Mouse (Mus musculus) adrenal gland, postnatal 4 days (tissue): ENCODE data around the gene Prss28. TPM values are rescaled to one million over a fixed set of nuclear protein-coding genes. Genes with fewer than 3 reads are reported as not detected.

Experiments used
- DNase-seq, 2 experiments: peaks; one replicate each; pipeline ENCODE4 v3.0.0; 2021 to 2022; ENCODE audit warnings: low spot score in 2 of 2, mixed read lengths in 2 of 2
- total RNA-seq, 2 experiments: library from RNA; stranded (reverse); gene quantifications; 2 replicates each; pipeline ENCODE4 v1.2.3; 2021

The Prss28 gene
- total RNA-seq, 2 experiments from 2014 or later = not detected

DNA sequence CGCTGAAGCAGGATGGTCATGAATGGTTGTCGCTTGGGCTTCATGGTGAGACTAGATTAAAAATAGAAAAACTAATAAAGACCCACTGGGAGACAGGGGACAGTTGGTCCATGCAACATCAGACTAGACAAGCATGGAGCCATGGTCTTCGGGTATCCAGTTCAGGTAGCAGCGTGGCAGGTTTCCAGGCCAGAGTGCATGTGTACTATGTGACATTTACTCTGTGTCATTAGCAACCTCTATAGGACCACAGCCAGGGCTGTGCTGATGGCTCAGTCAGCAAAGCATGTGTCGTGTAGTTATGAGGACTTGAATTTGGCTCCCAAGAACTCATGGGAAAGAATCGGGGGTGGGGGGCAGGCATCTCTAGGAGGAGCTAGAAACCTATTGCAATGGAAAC, 31.6 kb downstream of the Prss28 start:
- no peak for DNase-seq

GRCm38 (mm10) chr17:25341490-25341889, 33.0 kb downstream of the Prss28 start:
- no peak for DNase-seq

DNA sequence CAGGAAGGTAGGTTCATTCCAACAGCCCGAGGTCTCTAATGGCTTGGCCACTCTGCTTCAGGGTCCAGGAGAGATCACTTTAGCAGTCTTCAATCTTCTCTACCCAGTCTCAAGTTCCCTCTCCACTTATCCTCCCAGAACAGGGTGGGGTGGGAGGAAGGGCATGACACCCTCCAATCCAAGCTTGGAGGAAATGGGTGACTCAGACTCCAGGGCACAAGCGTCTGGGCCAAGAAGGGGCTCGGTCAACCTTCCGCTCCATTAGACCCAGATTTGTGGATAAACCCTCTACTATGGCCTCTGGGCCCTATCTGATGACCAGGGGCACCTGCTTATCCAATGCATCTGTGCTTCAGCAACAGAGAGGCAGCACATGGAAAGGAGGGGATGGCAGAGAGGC, 37.0 kb downstream of the Prss28 start, which contains the start of gene Tpsab1:
Gene Tpsab1 (minus strand): TSS at position 101 of the 400 bp plus-strand sequence.
- DNase-seq = no peak

DNA sequence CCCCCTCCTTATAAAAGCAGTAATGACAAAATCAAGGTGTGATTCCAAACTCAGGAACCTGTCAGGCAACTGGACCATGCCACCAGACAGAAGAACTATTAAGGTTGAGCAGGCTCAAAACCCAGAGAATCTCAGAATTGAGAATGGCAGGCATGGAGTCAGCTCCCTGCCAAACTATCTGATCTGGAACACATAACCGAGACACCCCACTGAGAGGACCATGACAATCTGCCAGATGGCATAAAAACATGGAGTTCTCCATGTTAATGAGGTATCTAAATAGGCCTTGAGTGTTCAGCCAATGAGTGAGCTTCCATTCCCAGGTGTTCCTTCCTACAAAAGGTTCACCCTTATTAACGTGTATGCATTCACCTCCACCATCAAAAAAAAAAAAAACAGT, 52.8 kb downstream of the Prss28 start:
- DNase-seq = no peak

Other genes starting within 250 kb of the Prss28 start
- gene Tmem204, start 225.1 kb upstream of the Prss28 start, total RNA-seq = 10 to 100 TPM; 25.5 to 26.4 TPM
- gene Telo2, start 192.7 kb upstream of the Prss28 start, total RNA-seq = 10 to 100 TPM; 30.3 to 35.1 TPM
- gene Ptx4, start 187.9 kb upstream of the Prss28 start, total RNA-seq = under 1 TPM; 0.36 to 0.76 TPM
- 10 to 100 TPM; 34.6 to 38.6 TPM for gene Clcn7, start 175.3 kb upstream of the Prss28 start, total RNA-seq
- gene Ccdc154, start 146.2 kb upstream of the Prss28 start, total RNA-seq = under 1 TPM; 0.20 to 0.25 TPM
- gene Gm38655, start 133.2 kb upstream of the Prss28 start, total RNA-seq = under 1 TPM; 0.45 to 0.48 TPM
- 10 to 100 TPM; 17.7 to 18.3 TPM for gene BC003965, start 124.1 kb upstream of the Prss28 start, total RNA-seq
- gene Unkl, start 120.2 kb upstream of the Prss28 start, total RNA-seq = 10 to 100 TPM; 20.8 to 21.6 TPM
- gene Gnptg, start 68.5 kb upstream of the Prss28 start, total RNA-seq = 10 to 100 TPM; 39.0 to 40.6 TPM
- gene Tsr3, start 68.5 kb upstream of the Prss28 start, total RNA-seq = 10 to 100 TPM; 35.6 to 36.5 TPM
- gene Baiap3, start 52.3 kb upstream of the Prss28 start, total RNA-seq = 10 to 100 TPM; 24.4 to 30.7 TPM
- 100 to 1,000 TPM; 371 to 391 TPM for gene Ube2i, start 34.0 kb upstream of the Prss28 start, total RNA-seq
- 1 to 10 TPM; 2.4 to 4.6 TPM for gene Prss34, start 10.3 kb upstream of the Prss28 start, total RNA-seq
- not detected for gene Prss29, start 10.0 kb downstream of the Prss28 start, total RNA-seq
- gene Tpsab1, start 36.9 kb downstream of the Prss28 start, total RNA-seq = 1 to 10 TPM; 3.3 to 6.7 TPM
- gene Tpsb2, start 57.7 kb downstream of the Prss28 start, total RNA-seq = 10 to 100 TPM; 10.3 to 19.6 TPM
- under 1 TPM in 1 of 2 experiments, not detected in 1; 0.56 TPM for gene Tpsg1, start 60.6 kb downstream of the Prss28 start, total RNA-seq
- 10 to 100 TPM; 64.1 to 65.3 TPM for gene Cacna1h, start 125.1 kb downstream of the Prss28 start, total RNA-seq
- gene Tekt4, start 146.0 kb downstream of the Prss28 start, total RNA-seq = not detected
- gene Sstr5, start 188.6 kb downstream of the Prss28 start, total RNA-seq = under 1 TPM; 0.14 to 0.22 TPM